Mouse (Mus musculus): Measurements from ENCODE around the gene Igdcc3.
"Not testable (repeated sequence)": the region's sequence is repeated elsewhere in the genome, so short reads cannot be mapped to it uniquely, and the experiment has no call there.

The Igdcc3 gene

GRCm38 (mm10) chr9:65201381-65202164 lies 60.6 kb downstream of the Igdcc3 start:
- CTCF ChIA-PET, result no interaction called here

- CTCF ChIA-PET, result no interaction called here
These were observed 61.3 kb downstream of the Igdcc3 start for GRCm38 (mm10) chr9:65202165-65202754.

GRCm38 (mm10) chr9:65205049-65205815 lies 64.2 kb downstream of the Igdcc3 start:
- CTCF ChIA-PET, result no interaction called here

- CTCF ChIA-PET, result not testable (repeated sequence)
These were observed 66.2 kb downstream of the Igdcc3 start for GRCm38 (mm10) chr9:65207041-65207815.

- CTCF ChIA-PET, result interaction anchor here (0.7 to 0.9 kb wide), 2 partner anchors 12 to 51 kb away, joined by 3 read pairs; no protein-coding TSS in a partner anchor
These were observed 67.5 kb downstream of the Igdcc3 start for GRCm38 (mm10) chr9:65208293-65209179.

- CTCF ChIA-PET, result no interaction called here
These were observed 70.6 kb downstream of the Igdcc3 start for GRCm38 (mm10) chr9:65211598-65211997.

- CTCF ChIA-PET, result interaction anchor here (0.7 kb wide), 1 partner anchor 18 kb away, joined by 3 read pairs; no protein-coding TSS in a partner anchor
These were observed 73.4 kb downstream of the Igdcc3 start for GRCm38 (mm10) chr9:65214425-65214777.

GRCm38 (mm10) chr9:65214778-65215493 lies 73.9 kb downstream of the Igdcc3 start:
- CTCF ChIA-PET, result interaction anchor here (0.7 to 1.1 kb wide), 2 partner anchors 12 to 19 kb away, joined by 3 read pairs; no protein-coding TSS in a partner anchor

GRCm38 (mm10) chr9:65215494-65216126 lies 74.6 kb downstream of the Igdcc3 start:
- CTCF ChIA-PET, result interaction anchor here (1.1 kb wide), 1 partner anchor 11 kb away, joined by 3 read pairs; no protein-coding TSS in a partner anchor

GRCm38 (mm10) chr9:65216972-65217371 lies 76.0 kb downstream of the Igdcc3 start:
- CTCF ChIA-PET, result no interaction called here

GRCm38 (mm10) chr9:65217661-65218060 lies 76.7 kb downstream of the Igdcc3 start:
- CTCF ChIA-PET, result no interaction called here

GRCm38 (mm10) chr9:65218916-65219315 lies 77.9 kb downstream of the Igdcc3 start:
- CTCF ChIA-PET, result no interaction called here

- CTCF ChIA-PET, result not testable (repeated sequence)
These were observed 79.4 kb downstream of the Igdcc3 start for GRCm38 (mm10) chr9:65220398-65220797.

- CTCF ChIA-PET, result interaction anchor here (0.6 kb wide), 1 partner anchor 24 kb away, joined by 3 read pairs; no protein-coding TSS in a partner anchor
These were observed 82.9 kb downstream of the Igdcc3 start for GRCm38 (mm10) chr9:65223927-65224326.

GRCm38 (mm10) chr9:65225795-65226194 lies 84.8 kb downstream of the Igdcc3 start:
- CTCF ChIA-PET, result no interaction called here

GRCm38 (mm10) chr9:65230250-65230649 lies 89.3 kb downstream of the Igdcc3 start:
- CTCF ChIA-PET, result no interaction called here

GRCm38 (mm10) chr9:65231284-65231683 lies 90.3 kb downstream of the Igdcc3 start:
- CTCF ChIA-PET, result no interaction called here

- CTCF ChIA-PET, result no interaction called here
These were observed 92.4 kb downstream of the Igdcc3 start for GRCm38 (mm10) chr9:65233243-65233985.

- CTCF ChIA-PET, result no interaction called here
These were observed 93.7 kb downstream of the Igdcc3 start for GRCm38 (mm10) chr9:65234734-65235133.

Measured in spleen, embryonic (tissue).